Mouse (Mus musculus) erythroid progenitor cell, adult 5-6 weeks (primary cell): ENCODE data around the gene Sstr3. TPM values are rescaled to one million over a fixed set of nuclear protein-coding genes. Genes with fewer than 3 reads are reported as not detected.

ENCODE experiments used
- ATAC-seq: replicated peaks from 2 replicates; pipeline ENCODE4 v1.8.0; 2016; ENCODE audit warnings: moderate number of reproducible peaks, mild to moderate bottlenecking, moderate TSS enrichment, inconsistent platforms; ENCODE audit not compliant: poor library complexity, low FRiP score, severe bottlenecking
- total RNA-seq, 2 experiments: library from RNA; stranded (forward) in 1 of 2; stranded (reverse) in 1 of 2; fragments of 150-400 nt in 1 of 2; fragments of 186-747, 209-891 nt in 1 of 2; gene quantifications; 2 replicates each; pipeline versions ENCODE4 v1.2.3 to v1.2.4; 2015 to 2017; ENCODE audit warnings: low replicate concordance in 2 of 2

Gene Sstr3
- not detected in 2 replicates for total RNA-seq (2015; ENCODE audit: low replicate concordance)
- total RNA-seq (2017; ENCODE audit: low replicate concordance), result not detected in 2 replicates

- no peak for ATAC-seq
These were observed at the start of gene Sstr3 for GRCm38 (mm10) chr15:78544561-78545001. Gene Sstr3, minus strand, starts transcription at chr15:78544685.

DNA sequence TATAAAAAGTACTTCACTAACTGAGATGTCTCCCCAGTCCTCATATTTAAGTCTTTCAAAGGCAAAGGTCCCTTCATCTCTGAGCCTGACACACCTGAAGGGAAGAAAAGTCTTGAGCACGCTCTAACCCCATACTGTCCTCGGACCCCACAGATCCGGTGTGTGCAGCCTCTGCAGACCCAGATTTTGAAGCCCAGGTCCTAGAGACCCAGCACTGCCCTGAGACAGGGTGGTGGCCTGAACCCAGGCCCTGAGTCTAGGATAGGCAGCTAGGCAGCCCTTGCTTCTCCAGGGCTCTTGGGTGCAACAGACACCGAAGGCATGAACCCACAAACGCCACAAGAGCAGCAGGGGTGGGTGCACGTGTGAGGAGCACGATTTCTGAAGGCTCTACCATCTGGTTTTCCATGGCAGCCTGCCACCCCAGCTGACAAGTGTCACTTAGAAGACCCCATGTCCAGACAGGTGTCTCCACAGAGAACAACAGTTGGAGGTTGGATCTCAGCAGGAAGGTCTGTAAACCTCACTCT is 49.5 kb upstream of the Sstr3 start:
- no peak for ATAC-seq

DNA sequence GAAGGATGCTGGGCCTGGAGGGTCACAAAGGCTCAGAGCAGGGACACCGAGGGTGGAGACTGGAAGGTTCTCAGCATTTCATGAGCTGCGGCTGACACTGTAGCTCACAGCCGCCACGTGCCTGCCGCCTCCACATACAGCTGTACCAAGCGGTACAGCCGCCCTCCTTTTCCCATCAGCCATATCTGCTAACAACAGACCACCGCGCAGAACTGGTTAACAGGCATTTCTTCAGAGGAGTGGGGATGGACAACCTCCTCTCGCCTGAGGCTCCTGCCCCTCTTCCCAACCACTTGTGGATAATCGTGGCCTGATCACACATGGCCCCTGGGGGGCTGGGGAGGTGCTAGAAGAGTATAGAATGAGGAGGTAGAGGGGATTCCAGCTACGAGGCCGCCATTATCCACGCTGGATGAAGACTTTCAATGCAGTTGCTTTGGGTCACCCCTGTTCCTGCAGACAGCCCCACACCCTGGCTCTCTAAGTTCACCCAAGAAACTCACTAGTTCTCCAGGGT is 48.0 kb upstream of the Sstr3 start:
- no peak for ATAC-seq

DNA sequence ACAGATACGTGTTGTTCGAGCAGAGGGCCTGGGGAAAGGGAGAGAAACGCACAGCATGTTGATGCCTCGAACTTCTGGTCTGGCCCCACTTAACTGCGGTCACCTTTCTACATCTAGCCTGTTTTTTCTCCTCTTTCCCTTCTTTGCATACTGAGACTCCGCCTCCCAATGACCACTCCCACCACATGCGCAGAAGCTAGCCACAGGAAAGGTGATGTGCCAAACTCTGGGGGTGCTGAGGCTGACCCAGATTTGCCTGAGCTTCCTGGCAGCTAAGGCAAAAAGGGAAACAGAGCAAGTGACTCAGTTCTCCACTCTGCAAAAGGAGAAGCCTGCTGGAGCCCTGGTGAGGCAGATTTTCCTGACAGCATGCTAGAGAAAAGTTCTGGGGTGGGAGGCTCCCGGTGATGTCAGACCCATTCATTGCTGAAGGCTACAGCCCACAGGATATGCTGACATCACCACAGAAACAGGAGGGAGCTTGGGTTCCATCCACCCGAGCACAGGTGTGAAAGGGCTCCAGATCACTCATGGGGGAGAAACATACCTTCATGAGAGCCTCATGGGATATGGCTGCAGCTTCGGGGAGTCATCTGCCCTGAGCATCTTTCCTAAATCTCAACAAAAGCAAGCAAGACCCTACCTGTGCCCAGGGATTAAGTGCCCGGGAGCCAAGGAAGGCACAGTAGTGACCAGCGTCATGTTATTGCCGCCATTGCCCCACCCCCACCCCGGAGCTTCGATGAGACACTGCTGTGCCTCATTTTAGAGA is 47.4 kb upstream of the Sstr3 start:
- ATAC-seq, result no peak

DNA sequence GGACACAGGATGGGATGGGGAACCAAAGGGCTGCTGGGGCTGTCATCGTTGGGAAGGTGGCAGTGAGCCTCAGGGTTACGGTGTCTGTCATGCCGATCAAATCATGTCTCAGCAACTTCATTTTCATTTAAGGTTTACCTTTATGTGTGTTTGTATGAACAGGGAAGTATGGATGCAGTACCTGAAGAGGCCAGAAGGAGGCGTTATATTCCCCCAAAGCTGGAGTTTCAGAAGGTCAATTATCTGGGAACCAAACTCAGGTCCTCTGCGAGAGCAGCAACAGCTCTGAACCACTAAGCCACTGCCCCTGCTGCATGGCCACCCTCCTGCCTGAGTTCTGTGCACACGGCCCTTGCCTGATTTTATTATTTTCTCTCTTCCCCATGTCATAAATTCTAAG is 46.3 kb upstream of the Sstr3 start:
- no peak for ATAC-seq

DNA sequence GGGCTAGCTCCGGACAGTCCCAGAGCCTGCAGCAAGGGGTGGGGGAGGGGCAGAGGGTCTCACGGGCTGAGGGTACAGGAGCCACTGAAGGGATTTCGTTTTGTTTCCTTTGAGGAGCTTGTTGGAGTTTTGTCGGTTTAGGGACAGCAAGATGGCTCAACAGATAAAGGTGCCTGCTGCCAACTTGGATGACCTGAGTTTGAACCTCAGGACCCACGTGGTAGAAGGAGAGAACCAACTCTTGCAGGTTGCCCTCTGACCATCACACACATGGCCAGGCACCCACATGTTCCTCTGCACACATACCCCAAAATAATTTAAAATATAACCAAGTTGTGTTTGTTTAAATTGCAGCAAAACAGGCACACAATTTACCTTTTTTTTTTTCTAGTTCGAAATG is 45.5 kb upstream of the Sstr3 start:
- ATAC-seq, result no peak

DNA sequence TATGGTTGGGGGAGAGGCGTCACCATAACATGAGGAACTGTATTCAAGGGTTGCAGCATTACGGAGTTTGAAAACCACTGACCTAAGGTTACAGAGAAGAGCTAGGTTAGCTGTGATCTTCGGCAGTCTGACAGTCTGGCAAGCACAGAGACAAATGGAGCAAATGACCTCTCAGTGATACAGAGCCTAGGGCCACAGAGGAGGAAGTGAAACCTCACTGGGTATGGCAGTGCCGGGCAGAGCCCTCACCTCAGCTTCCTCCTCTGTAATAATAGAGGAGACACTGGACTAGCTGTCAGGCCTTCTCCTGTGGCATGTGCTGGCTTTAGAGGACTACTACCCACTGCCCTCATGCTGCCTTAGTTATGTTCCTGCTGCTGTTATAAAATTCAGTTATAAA is 44.4 kb upstream of the Sstr3 start:
- ATAC-seq, result no peak

DNA sequence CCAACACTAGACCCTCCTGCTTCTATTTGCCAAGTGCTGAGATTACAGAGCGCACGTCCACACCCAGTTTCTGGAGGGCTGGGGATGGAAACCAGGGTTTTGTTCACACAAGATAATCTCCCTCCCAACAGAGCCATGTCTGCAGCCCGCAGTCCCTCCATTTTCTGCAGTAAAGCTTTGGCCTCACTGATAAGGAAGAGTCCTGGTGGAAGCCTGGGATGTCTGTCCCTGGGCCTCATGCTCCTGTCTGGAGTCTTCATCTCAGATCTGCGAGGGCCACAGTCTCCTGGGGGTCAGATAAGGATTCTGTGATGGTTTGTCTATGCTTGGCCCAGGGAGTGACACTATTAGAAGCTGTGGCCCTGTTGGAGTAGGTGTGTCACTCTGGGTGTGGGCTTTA is 43.6 kb upstream of the Sstr3 start:
- ATAC-seq, result no peak

DNA sequence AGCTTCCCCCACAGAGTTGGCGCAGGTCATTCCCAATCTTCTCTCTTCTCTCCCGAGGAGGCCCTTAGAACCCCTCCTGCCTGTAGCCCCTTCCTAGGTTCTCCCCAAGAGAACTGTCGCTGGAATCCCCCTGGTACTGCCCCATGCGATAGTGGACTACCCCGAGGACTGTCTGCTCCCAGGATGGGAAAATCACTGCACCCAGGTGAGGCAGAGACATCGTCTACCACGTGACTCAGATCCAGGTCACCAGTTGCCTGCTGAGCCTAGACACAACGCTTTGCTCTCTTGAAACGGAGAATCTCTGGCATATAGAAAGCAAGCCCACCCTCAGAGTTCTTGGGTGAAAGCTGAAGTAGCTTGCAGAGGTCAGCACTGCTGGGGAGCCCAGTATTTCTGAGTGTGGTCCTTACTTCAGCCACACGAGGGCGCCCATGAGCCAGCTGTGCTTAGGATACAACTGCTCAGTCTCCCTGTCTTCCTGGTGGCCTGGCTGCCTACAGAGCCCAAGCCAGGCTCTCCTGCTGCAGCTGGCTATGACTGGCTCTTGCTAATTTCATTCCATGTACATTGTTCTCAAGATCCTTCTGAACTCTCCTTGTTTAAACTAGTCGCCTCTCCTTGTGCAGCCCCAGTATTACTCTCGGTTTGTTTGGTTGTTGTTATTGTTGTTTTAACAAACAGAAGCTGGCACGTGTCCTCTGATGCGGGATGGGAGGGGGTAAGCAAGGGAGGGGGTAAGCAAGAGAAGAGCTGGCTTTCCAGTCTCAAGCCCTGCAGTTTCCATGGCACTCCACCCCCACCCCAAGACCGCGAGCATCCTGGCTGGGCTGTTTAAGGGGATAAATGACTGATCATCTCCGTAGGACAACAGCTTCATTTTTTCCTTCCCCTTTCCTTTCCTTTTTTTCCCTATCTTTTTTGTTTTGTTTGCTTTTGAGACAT is 42.8 kb upstream of the Sstr3 start:
- peak; percentile 74 for ATAC-seq

- no peak for ATAC-seq
These were observed 40.9 kb upstream of the Sstr3 start for GRCm38 (mm10) chr15:78585404-78585803.

DNA sequence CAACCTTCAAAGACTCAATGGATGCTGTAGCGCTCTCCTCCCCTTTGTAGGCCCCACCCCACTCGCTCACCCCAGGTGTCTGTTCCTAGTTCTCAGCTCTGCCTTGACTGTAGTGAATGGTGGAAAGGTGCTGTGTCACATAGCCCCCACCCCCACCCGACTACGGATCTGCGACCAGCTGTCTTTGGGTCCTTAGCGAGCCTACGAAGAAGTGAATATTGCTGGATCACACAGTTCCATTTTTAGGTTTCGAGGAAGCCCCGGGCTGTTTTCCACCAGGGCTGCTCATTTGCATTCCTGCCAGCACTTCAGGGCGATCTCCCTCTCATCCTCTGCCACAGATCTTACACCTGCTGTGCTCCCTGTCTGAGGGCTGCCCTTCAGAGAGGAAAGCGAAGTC is 38.9 kb upstream of the Sstr3 start:
- ATAC-seq, result no peak

DNA sequence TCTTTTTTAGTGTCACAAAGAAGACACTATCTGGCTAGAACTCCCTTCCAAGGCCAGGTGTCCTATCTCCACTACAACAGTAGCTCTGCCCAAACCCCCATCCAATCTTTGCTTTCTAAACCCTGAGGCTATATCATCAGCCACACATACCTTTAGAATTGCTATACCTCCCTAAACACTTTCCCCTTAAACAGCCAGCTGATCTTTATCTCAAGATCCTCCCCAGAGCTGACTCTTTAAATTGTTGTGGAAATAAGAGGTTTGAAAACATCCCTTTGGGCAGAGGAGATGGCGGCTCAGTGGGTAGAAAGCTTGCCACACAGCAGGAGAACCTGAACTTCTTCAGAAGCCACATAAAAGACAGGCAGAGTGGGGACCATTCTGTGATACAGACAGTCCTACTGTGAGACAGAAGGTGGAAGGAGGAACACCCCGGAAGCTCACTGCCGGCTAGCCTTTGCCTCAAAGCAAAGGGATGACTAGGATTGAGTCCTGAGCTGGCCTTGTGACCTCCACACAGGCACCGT is 31.9 kb upstream of the Sstr3 start:
- no peak for ATAC-seq

DNA sequence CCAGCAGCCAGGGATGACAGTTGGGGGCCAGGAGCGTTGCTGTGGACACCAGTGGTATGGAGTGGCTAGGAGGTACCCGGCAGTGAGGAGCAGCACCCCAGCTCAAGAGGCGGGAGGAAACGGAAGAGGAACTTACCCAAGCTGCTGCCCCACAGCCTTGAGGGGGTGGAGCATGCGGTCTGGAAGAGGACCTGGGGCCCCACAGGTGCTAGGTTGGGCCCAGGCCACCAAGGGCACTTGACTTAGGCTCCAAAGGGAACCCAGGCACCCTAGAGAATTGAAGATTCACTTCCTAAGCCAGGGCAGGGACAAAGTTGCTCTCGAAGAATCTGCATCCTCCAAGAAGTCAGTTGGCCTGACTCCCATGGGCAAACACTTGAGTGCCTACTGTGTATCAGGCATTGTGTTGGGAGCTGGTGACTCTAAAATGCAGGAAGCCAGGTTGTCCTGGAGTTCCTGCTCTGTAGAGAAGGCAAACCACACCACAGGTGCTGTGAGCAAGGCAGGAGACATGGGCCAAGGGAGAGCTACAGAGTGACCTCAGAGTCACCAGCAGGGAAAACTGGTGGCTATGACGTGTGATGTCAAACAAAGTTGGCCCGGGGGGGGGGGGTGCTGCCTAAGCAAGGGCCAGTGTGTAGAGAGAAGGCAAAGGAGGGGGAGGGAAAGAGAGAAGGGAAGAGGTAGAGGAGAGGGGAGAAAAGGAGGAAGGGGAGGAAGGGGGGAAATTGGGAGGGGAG is 28.3 kb upstream of the Sstr3 start, which contains the start of gene Rac2:
Rac2 (minus strand) TSS at position 126 of the 740 bp plus-strand sequence.
- ATAC-seq, result peak; percentile 47

- peak; percentile 32 for ATAC-seq
These were observed 27.8 kb upstream of the Sstr3 start for GRCm38 (mm10) chr15:78572270-78572600.

DNA sequence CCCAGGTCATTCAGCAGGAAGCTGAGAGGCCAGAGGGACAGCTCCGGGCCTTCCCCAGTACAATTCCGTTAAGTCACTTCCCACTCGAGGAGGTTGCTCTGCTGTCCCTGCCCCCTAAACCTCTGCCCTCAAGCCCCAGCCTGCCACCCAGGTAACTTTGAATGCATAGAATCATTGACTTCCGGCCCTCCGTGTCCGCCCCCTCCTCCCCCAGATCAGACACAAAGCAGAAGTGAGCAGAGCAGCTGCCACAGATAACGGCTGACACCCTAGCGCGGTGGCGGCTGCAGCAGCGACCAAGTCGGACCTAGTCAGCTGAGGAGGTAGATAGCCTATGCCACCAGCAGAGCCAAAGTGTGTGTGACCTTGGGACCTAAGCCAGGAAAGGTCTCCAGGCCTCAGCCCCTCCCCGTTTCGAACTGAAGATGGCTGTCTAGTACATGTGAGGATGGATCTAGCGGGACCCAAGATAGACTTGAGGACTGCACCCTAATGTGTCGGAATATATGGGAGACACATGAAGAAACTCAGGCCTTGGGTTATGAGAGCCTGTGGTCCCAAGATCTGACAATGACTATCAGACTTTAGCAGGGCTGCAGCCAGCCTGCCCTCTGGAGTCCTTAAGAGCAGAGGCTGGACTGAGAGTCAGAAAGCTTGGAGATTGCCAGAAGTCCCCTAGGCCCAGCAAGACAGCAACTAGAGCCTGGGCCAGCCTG is 27.2 kb upstream of the Sstr3 start:
- ATAC-seq, result peak; percentile 86

- ATAC-seq, result no peak
These were observed 25.7 kb upstream of the Sstr3 start for GRCm38 (mm10) chr15:78570170-78570569.

GRCm38 (mm10) chr15:78567608-78568120 is 23.2 kb upstream of the Sstr3 start:
- ATAC-seq, result no peak

DNA sequence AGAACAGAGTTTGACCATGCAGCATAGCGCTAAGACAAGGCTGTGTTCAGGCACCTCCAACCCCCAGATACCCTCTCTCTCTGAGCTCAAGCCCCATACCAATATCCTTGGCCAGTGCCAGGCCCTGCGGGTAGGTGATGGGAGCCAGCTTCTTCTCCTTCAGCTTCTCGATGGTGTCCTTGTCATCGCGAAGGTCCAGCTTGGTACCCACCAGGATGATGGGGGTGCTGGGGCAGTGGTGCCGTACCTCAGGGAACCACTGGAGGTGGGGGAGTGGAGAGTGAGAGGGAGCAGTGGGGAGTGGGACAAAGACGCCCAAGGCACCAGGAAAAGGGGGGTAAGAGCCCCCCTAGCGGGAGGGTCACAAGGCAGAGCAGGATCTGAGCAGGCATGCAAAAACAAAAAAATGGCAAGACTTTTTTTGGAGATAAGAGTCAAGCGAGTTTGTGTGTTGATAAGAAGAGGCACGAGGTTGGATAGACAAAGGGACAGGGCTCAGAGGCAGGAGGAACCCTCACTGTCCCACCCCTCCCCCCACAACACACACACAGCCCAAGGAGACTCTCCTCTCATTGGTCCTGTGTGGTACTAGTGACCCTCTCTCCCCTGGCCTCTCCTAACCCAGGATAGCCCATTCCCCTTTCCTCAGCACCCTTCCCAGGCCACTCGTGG is 20.4 kb upstream of the Sstr3 start:
- no peak for ATAC-seq
